Mouse (Mus musculus): ENCODE measurements around the gene Sdk2. TPM values are rescaled to one million over a fixed set of nuclear protein-coding genes. Genes with fewer than 3 reads are reported as not detected.

Sdk2 gene
- polyA plus RNA-seq, 1 experiment from 2014 or later: 5.0 TPM

GRCm38 (mm10) chr11:114031491-114031890 lies 35.4 kb downstream of the Sdk2 start:
- Histone ChIP-seq H3K36me3 (ENCODE audit: control insufficient read depth, insufficient read depth, low read length) (no peaks in the 10 kb centered on the region), H3K9me3 (ENCODE audit: control insufficient read depth, low read length) (no peaks in the 10 kb centered on the region), H3K9ac (replicated peaks; ENCODE audit: low read depth, low read length) (no peak overlapping the region), H3K4me1 (ENCODE audit: control insufficient read depth, insufficient read depth, low read length) (no peaks in the 10 kb centered on the region), H3K4me2 (ENCODE audit: low read depth, low read length) (no peak overlapping the region), H3K27ac (ENCODE audit: low read depth, low read length) (no peak overlapping the region), H3K27me3 (ENCODE audit: control insufficient read depth, insufficient read depth, low read length) (no peaks in the 10 kb centered on the region), H3K4me3 (ENCODE audit: low read depth, low read length) (no peak overlapping the region)
- no peak for ATAC-seq (ENCODE audit: low read depth)
- 88% methylated on average over 10 of the region's 10 CpGs for WGBS

GRCm38 (mm10) chr11:114030214-114030613 lies 36.6 kb downstream of the Sdk2 start:
- no peaks in the 10 kb centered on the region for H3K27me3 ChIP-seq (ENCODE audit: control insufficient read depth, insufficient read depth, low read length)
- H3K9me3 ChIP-seq (ENCODE audit: control insufficient read depth, low read length): no peaks in the 10 kb centered on the region
- 88% methylated on average over 7 of the region's 7 CpGs for WGBS
- no peak overlapping the region for H3K9ac ChIP-seq (replicated peaks; ENCODE audit: low read depth, low read length)
- no peak overlapping the region for H3K4me2 ChIP-seq (ENCODE audit: low read depth, low read length)
- H3K27ac ChIP-seq (ENCODE audit: low read depth, low read length): no peak overlapping the region
- H3K4me1 ChIP-seq (ENCODE audit: control insufficient read depth, insufficient read depth, low read length): no peaks in the 10 kb centered on the region
- no peak for ATAC-seq (ENCODE audit: low read depth)
- no peaks in the 10 kb centered on the region for H3K36me3 ChIP-seq (ENCODE audit: control insufficient read depth, insufficient read depth, low read length)
- H3K4me3 ChIP-seq (ENCODE audit: low read depth, low read length): no peak overlapping the region

GRCm38 (mm10) chr11:114028512-114028911 lies 38.3 kb downstream of the Sdk2 start:
- no peaks in the 10 kb centered on the region for H3K4me1 ChIP-seq (ENCODE audit: control insufficient read depth, insufficient read depth, low read length)
- no peak for ATAC-seq (ENCODE audit: low read depth)
- H3K9ac ChIP-seq (replicated peaks; ENCODE audit: low read depth, low read length): no peak overlapping the region
- H3K27ac ChIP-seq (ENCODE audit: low read depth, low read length): no peak overlapping the region
- H3K9me3 ChIP-seq (ENCODE audit: control insufficient read depth, low read length): no peaks in the 10 kb centered on the region
- no peak overlapping the region for H3K4me2 ChIP-seq (ENCODE audit: low read depth, low read length)
- H3K27me3 ChIP-seq (ENCODE audit: control insufficient read depth, insufficient read depth, low read length): no peaks in the 10 kb centered on the region
- no peak overlapping the region for H3K4me3 ChIP-seq (ENCODE audit: low read depth, low read length)
- 48% methylated on average over 6 of the region's 6 CpGs for WGBS
- no peaks in the 10 kb centered on the region for H3K36me3 ChIP-seq (ENCODE audit: control insufficient read depth, insufficient read depth, low read length)

- WGBS: 70% methylated on average over 6 of the region's 6 CpGs
- Histone ChIP-seq H3K36me3 (ENCODE audit: control insufficient read depth, insufficient read depth, low read length) (no peaks in the 10 kb centered on the region), H3K27me3 (ENCODE audit: control insufficient read depth, insufficient read depth, low read length) (no peaks in the 10 kb centered on the region), H3K9ac (replicated peaks; ENCODE audit: low read depth, low read length) (no peak overlapping the region), H3K4me1 (ENCODE audit: control insufficient read depth, insufficient read depth, low read length) (no peaks in the 10 kb centered on the region), H3K4me3 (ENCODE audit: low read depth, low read length) (no peak overlapping the region), H3K9me3 (ENCODE audit: control insufficient read depth, low read length) (no peaks in the 10 kb centered on the region), H3K27ac (ENCODE audit: low read depth, low read length) (no peak overlapping the region), H3K4me2 (ENCODE audit: low read depth, low read length) (no peak overlapping the region)
- ATAC-seq (ENCODE audit: low read depth): no peak
Measured at GRCm38 (mm10) chr11:114028021-114028420, 38.8 kb downstream of the Sdk2 start.

- WGBS: 76% methylated on average over 2 of the region's 2 CpGs
- no peak overlapping the region for H3K4me2 ChIP-seq (ENCODE audit: low read depth, low read length)
- no peaks in the 10 kb centered on the region for H3K27me3 ChIP-seq (ENCODE audit: control insufficient read depth, insufficient read depth, low read length)
- no peaks in the 10 kb centered on the region for H3K36me3 ChIP-seq (ENCODE audit: control insufficient read depth, insufficient read depth, low read length)
- H3K9ac ChIP-seq (replicated peaks; ENCODE audit: low read depth, low read length): no peak overlapping the region
- no peak overlapping the region for H3K27ac ChIP-seq (ENCODE audit: low read depth, low read length)
- no peak for ATAC-seq (ENCODE audit: low read depth)
- no peaks in the 10 kb centered on the region for H3K9me3 ChIP-seq (ENCODE audit: control insufficient read depth, low read length)
- no peaks in the 10 kb centered on the region for H3K4me1 ChIP-seq (ENCODE audit: control insufficient read depth, insufficient read depth, low read length)
- no peak overlapping the region for H3K4me3 ChIP-seq (ENCODE audit: low read depth, low read length)
Measured at GRCm38 (mm10) chr11:114025056-114025455, 41.8 kb downstream of the Sdk2 start.

- Histone ChIP-seq H3K9ac (replicated peaks; ENCODE audit: low read depth, low read length) (no peak overlapping the region), H3K36me3 (ENCODE audit: control insufficient read depth, insufficient read depth, low read length) (no peaks in the 10 kb centered on the region), H3K9me3 (ENCODE audit: control insufficient read depth, low read length) (no peaks in the 10 kb centered on the region), H3K4me2 (ENCODE audit: low read depth, low read length) (no peak overlapping the region), H3K4me3 (ENCODE audit: low read depth, low read length) (no peak overlapping the region), H3K27me3 (ENCODE audit: control insufficient read depth, insufficient read depth, low read length) (no peaks in the 10 kb centered on the region), H3K27ac (ENCODE audit: low read depth, low read length) (no peak overlapping the region), H3K4me1 (ENCODE audit: control insufficient read depth, insufficient read depth, low read length) (peaks cover 9% of the 10 kb centered on the region; the same call in 1 of the 2 replicates)
- WGBS: 83% methylated on average over 1 of the region's 1 CpGs
- no peak for ATAC-seq (ENCODE audit: low read depth)
Measured at GRCm38 (mm10) chr11:114023965-114024364, 42.9 kb downstream of the Sdk2 start.

GRCm38 (mm10) chr11:114022166-114022565 lies 44.7 kb downstream of the Sdk2 start:
- Histone ChIP-seq H3K4me1 (ENCODE audit: control insufficient read depth, insufficient read depth, low read length) (peaks cover 15% of the 10 kb centered on the region), H3K4me3 (ENCODE audit: low read depth, low read length) (no peak overlapping the region), H3K9me3 (ENCODE audit: control insufficient read depth, low read length) (no peaks in the 10 kb centered on the region), H3K4me2 (ENCODE audit: low read depth, low read length) (no peak overlapping the region), H3K36me3 (ENCODE audit: control insufficient read depth, insufficient read depth, low read length) (no peaks in the 10 kb centered on the region), H3K27ac (ENCODE audit: low read depth, low read length) (no peak overlapping the region), H3K9ac (replicated peaks; ENCODE audit: low read depth, low read length) (no peak overlapping the region), H3K27me3 (ENCODE audit: control insufficient read depth, insufficient read depth, low read length) (no peaks in the 10 kb centered on the region)
- WGBS: 89% methylated on average over 4 of the region's 4 CpGs
- no peak for ATAC-seq (ENCODE audit: low read depth)

GRCm38 (mm10) chr11:114019087-114019486 lies 47.8 kb downstream of the Sdk2 start:
- H3K9ac ChIP-seq (replicated peaks; ENCODE audit: low read depth, low read length): no peak overlapping the region
- no peak for ATAC-seq (ENCODE audit: low read depth)

GRCm38 (mm10) chr11:114016889-114017392 lies 49.9 kb downstream of the Sdk2 start:
- H3K27ac ChIP-seq (ENCODE audit: low read depth, low read length): no peak overlapping the region
- H3K9ac ChIP-seq (replicated peaks; ENCODE audit: low read depth, low read length): 0 out of 2 replicates have a peak overlapping the region, but pooled peaks have one; percentile 16
- no peaks in the 10 kb centered on the region for H3K36me3 ChIP-seq (ENCODE audit: control insufficient read depth, insufficient read depth, low read length)
- H3K9me3 ChIP-seq (ENCODE audit: control insufficient read depth, low read length): no peaks in the 10 kb centered on the region
- H3K4me2 ChIP-seq (ENCODE audit: low read depth, low read length): no peak overlapping the region
- 11% methylated on average over 14 of the region's 14 CpGs for WGBS
- H3K4me1 ChIP-seq (ENCODE audit: control insufficient read depth, insufficient read depth, low read length): peaks cover 35% of the 10 kb centered on the region
- H3K4me3 ChIP-seq (ENCODE audit: low read depth, low read length): no peak overlapping the region
- ATAC-seq (ENCODE audit: low read depth): peak; percentile 32; the same call in 1 of the 2 replicates
- H3K27me3 ChIP-seq (ENCODE audit: control insufficient read depth, insufficient read depth, low read length): no peaks in the 10 kb centered on the region

More at GRCm38 (mm10) chr11:114019087-114019486, 47.8 kb downstream of the Sdk2 start:
- 13% methylated on average over 11 of the region's 11 CpGs for whole genome bisulfite sequencing
- H3K27me3 ChIP-seq (ENCODE audit: control insufficient read depth, insufficient read depth, low read length): no peaks in the 10 kb centered on the region
- H3K9me3 ChIP-seq (ENCODE audit: control insufficient read depth, low read length): no peaks in the 10 kb centered on the region
- peaks cover 35% of the 10 kb centered on the region for H3K4me1 ChIP-seq (ENCODE audit: control insufficient read depth, insufficient read depth, low read length)
- no peak overlapping the region for H3K4me2 ChIP-seq (ENCODE audit: low read depth, low read length)
- no peak overlapping the region for H3K4me3 ChIP-seq (ENCODE audit: low read depth, low read length)
- H3K27ac ChIP-seq (ENCODE audit: low read depth, low read length): no peak overlapping the region; the same call in 1 of the 2 replicates
- H3K36me3 ChIP-seq (ENCODE audit: control insufficient read depth, insufficient read depth, low read length): no peaks in the 10 kb centered on the region

Data from neural tube, embryonic 14.5 days (tissue).